Mouse (Mus musculus) neural tube, embryonic 12.5 days (tissue): Measurements from ENCODE around the gene Prmt2. TPM values are rescaled to one million over a fixed set of nuclear protein-coding genes. Genes with fewer than 3 reads are reported as not detected.

ENCODE experiments used
- ATAC-seq: fragments of 200-750 bp; cut with Nextera tagmentation; 2 replicates; pipeline ENCODE4 v1.8.0; 2017; ENCODE audit warnings: low read depth, mild to moderate bottlenecking, moderate TSS enrichment, moderate library complexity; ENCODE audit not compliant: low FRiP score
- H3K27ac ChIP-seq: fragments of 300-500 bp; sonication (generic); 2 replicates; pipeline ENCODE4 v1.5.1; 2016
- H3K27me3 ChIP-seq: fragments of 300-500 bp; sonication (generic); replicated peaks from 2 replicates; pipeline ENCODE4 v1.6.1; 2016; ENCODE audit warnings: mild to moderate bottlenecking
- H3K36me3 ChIP-seq: fragments of 300-500 bp; sonication (generic); 2 replicates; pipeline ENCODE4 v1.6.1; 2016; ENCODE audit warnings: mild to moderate bottlenecking
- H3K4me1 ChIP-seq: fragments of 300-500 bp; sonication (generic); 2 replicates; pipeline ENCODE4 v1.6.1; 2016
- H3K4me2 ChIP-seq: fragments of 300-500 bp; sonication (generic); replicated peaks from 2 replicates; pipeline ENCODE4 v1.6.1; 2016; ENCODE audit warnings: mild to moderate bottlenecking
- H3K4me3 ChIP-seq: fragments of 300-500 bp; sonication (generic); 2 replicates; pipeline ENCODE4 v1.5.1; 2016
- H3K9ac ChIP-seq: fragments of 300-500 bp; sonication (generic); 2 replicates; pipeline ENCODE4 v1.6.1; 2016; ENCODE audit warnings: mild to moderate bottlenecking
- H3K9me3 ChIP-seq: fragments of 300-500 bp; sonication (generic); 2 replicates; pipeline ENCODE4 v1.6.1; 2016; ENCODE audit warnings: mild to moderate bottlenecking
- WGBS: fragments of 180-500 bp; shearing (Covaris S2); methylation state at CpG from one replicate; pipeline ENCODE4 v1.1.7; 2016; 5-methylcytosine and 5-hydroxymethylcytosine counted together
- polyA plus RNA-seq: library from polyadenylated mRNA; unstranded; fragments of >200 nt; fragmentation: Nextera tagmentation; extraction: Ambion mirVana; gene quantifications from 2 replicates; pipeline ENCODE4 v1.2.1, GENCODE M21; 2016

The Prmt2 gene
- polyA plus RNA-seq, 1 experiment from 2014 or later = 128 TPM

DNA sequence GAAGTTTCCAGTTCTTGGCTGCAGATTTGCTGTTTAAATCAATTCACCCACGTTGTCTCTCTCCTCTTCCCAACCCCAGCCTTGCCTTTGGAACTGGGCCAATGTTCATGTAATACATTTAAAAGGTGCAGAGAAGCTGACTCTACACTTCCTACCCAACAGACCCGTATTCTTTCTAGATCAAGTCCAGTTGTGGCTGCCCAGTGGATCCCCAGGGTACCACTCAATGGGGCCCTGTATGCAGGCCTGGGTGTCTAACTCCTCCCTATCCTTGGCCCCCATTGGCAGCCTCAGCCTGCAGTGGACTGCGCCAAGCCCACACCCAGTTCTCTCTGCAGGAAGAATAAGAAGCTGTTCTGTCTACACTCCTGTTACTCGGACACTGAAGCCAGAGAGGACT lies 15.9 kb upstream of the Prmt2 start, which contains the start of gene S100b:
TSS of gene S100b (plus strand) at position 318 of the 400 bp plus-strand sequence.
- H3K9me3 ChIP-seq = no peaks in the 10 kb centered on the region
- no peaks in the 10 kb centered on the region for H3K36me3 ChIP-seq
- no peaks in the 10 kb centered on the region for H3K4me1 ChIP-seq
- H3K27me3 ChIP-seq = no peaks in the 10 kb centered on the region
- no peak within 1 kb of the TSS for H3K27ac ChIP-seq
- no peak for ATAC-seq
- 69% methylated on average over 4 of the region's 4 CpGs for WGBS
- no peak within 1 kb of the TSS for H3K4me3 ChIP-seq
- no peak within 1 kb of the TSS for H3K4me2 ChIP-seq
- H3K9ac ChIP-seq = no peak within 1 kb of the TSS

DNA sequence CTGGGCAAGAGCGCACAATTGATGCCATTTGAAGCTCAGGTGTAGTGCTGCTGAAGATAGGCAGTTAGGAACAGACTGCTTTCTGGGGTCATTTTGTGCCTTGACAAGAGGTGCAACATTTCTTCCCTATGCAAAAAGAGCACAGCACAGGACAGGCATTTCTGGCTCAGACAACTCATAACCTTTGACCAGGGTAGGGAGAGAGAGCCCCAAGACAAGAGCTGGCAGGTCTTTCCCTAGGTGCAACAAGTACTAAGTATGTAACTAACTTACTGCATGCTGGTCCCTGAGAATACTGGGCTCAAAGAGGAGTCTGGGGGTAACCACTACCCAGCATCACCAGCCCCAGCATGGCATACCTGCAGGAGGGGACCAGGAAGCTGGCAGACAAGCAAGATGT lies 15.4 kb upstream of the Prmt2 start:
- no peak for ATAC-seq
- Histone ChIP-seq H3K9me3 (no peaks in the 10 kb centered on the region), H3K4me2 (no peak overlapping the region), H3K36me3 (no peaks in the 10 kb centered on the region), H3K4me1 (no peaks in the 10 kb centered on the region), H3K27ac (no peak overlapping the region), H3K27me3 (no peaks in the 10 kb centered on the region), H3K4me3 (no peak overlapping the region), H3K9ac (no peak overlapping the region)
- WGBS = 94% methylated on average over 1 of the region's 1 CpGs

DNA sequence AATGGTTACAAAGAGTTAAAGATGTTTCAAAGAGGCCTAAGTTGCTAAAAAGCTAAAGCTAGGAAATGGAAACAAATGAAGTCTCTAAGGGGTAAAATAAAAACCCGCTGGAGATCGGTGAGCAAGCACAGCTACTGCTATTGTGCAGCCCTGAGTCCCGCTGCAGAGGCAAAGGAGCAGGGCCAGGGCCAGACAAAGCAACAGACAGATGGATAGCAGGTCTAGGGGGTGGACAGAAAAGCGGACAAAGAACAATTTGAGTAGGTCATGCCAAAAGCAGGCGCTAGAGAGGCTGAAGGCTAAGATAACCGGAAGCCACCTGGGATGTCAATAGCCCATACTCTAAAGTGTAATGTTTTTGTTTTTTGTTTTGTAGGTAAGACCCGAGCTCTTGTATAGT lies 13.2 kb upstream of the Prmt2 start:
- H3K9ac ChIP-seq = no peak overlapping the region
- H3K9me3 ChIP-seq = no peaks in the 10 kb centered on the region
- no peak for ATAC-seq
- no peak overlapping the region for H3K4me3 ChIP-seq
- no peak overlapping the region for H3K27ac ChIP-seq
- no peaks in the 10 kb centered on the region for H3K36me3 ChIP-seq
- 52% methylated on average over 7 of the region's 7 CpGs for WGBS
- no peak overlapping the region for H3K4me2 ChIP-seq
- no peaks in the 10 kb centered on the region for H3K4me1 ChIP-seq
- H3K27me3 ChIP-seq = no peaks in the 10 kb centered on the region

DNA sequence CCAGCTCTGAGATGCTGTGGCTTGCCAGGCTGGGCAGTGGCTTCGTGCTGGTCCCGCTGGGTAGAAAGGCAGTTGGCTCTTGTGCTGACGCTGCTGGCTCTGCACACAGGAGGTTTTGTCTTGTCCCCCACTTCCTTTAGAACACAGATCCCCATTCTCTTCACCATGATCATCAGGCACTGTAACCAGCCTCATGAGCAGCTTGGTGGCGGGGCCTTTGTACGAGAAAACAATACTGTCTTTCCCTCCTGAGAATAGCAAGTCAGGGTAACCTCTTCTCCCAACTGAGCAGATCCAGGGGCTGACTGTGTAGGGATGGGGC lies 10.9 kb upstream of the Prmt2 start:
- no peak overlapping the region for H3K9ac ChIP-seq
- H3K27ac ChIP-seq = no peak overlapping the region
- H3K4me3 ChIP-seq = no peak overlapping the region
- ATAC-seq = no peak
- WGBS = 70% methylated on average over 5 of the region's 5 CpGs
- no peak overlapping the region for H3K4me2 ChIP-seq
- no peaks in the 10 kb centered on the region for H3K9me3 ChIP-seq
- no peaks in the 10 kb centered on the region for H3K27me3 ChIP-seq
- no peaks in the 10 kb centered on the region for H3K36me3 ChIP-seq
- H3K4me1 ChIP-seq = no peaks in the 10 kb centered on the region

DNA sequence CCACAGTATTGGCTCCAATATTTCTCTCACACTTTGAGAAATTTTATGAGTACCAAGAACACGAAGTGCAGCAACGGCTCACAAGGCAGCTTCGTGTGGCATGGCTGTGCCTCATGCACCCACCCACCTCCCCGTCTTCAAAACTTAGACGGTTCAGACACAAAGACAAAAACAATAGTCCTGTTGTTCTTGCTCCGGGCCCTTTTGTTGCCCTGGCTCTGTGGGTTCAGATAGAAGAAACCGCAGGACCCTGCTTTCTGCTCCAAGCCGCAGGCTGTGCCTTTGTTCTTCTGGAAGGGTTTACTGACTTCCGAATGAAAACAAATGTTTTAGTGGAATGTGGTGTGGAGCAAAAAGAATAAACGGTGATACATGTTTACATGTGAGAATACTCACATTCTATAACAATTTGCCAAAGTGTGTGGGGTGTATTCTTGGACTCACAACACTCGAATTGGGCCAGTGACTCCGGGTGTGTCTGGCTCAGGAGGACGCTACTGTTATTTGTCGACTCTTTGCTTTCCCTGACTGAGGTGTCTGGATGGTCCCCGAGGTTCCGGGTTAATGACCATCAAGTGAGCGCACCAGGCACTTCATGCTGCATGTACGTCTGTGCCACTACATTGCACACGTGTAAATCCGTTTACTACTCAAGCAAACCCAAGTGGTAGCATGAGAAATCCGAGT lies 10.4 kb upstream of the Prmt2 start:
- ATAC-seq = no peak
- Histone ChIP-seq H3K36me3 (no peaks in the 10 kb centered on the region), H3K9me3 (no peaks in the 10 kb centered on the region), H3K27me3 (no peaks in the 10 kb centered on the region), H3K9ac (no peak overlapping the region), H3K4me1 (no peaks in the 10 kb centered on the region), H3K27ac (no peak overlapping the region), H3K4me2 (no peak overlapping the region), H3K4me3 (no peak overlapping the region)
- WGBS = 44% methylated on average over 21 of the region's 21 CpGs

DNA sequence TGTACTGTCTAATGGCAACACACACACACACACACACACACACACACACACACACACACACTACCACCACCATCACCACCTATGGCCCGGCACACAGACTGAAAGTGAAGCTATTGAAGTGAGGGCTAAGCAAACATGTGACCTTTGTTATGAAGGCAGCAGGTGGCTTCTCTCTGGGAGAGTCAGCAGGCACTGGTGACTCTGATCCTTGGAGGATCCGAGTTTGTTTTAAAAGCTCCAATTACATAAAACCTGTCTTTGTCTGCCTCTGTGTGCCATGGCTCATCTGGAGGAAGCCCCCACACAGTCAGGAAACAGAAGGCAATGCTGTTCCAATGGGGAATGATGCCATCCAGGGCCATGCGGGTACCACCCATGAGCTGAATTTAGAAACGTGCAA lies 8.9 kb upstream of the Prmt2 start:
- Histone ChIP-seq H3K36me3 (no peaks in the 10 kb centered on the region), H3K4me2 (no peak overlapping the region), H3K27me3 (no peaks in the 10 kb centered on the region), H3K27ac (no peak overlapping the region), H3K4me3 (no peak overlapping the region), H3K4me1 (no peaks in the 10 kb centered on the region), H3K9ac (no peak overlapping the region), H3K9me3 (no peaks in the 10 kb centered on the region)
- 57% methylated on average over 4 of the region's 4 CpGs for WGBS
- no peak for ATAC-seq

DNA sequence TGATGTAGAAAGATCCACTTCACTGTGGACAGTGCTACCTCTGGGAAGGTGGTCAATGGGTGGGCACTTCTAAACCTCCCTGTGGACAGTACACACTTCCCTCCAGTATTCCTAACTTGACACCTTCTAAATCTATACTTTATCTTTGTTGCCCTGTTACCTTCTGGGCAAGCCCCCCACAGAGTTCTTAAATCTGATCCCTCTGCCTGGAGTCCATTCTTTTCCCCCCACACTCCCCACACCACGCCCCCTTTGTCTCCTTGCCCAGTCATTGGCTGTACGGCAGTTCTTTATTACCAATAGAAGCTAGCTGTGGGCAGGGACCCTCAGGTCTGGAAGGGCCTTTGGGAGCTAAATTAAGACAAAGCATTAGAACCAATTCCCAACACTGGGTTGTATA lies 7.4 kb upstream of the Prmt2 start:
- Histone ChIP-seq H3K4me3 (no peak overlapping the region), H3K4me1 (no peaks in the 10 kb centered on the region), H3K36me3 (no peaks in the 10 kb centered on the region), H3K4me2 (no peak overlapping the region), H3K9me3 (no peaks in the 10 kb centered on the region), H3K9ac (no peak overlapping the region), H3K27me3 (no peaks in the 10 kb centered on the region), H3K27ac (no peak overlapping the region)
- 81% methylated on average over 2 of the region's 2 CpGs for WGBS
- ATAC-seq = no peak

DNA sequence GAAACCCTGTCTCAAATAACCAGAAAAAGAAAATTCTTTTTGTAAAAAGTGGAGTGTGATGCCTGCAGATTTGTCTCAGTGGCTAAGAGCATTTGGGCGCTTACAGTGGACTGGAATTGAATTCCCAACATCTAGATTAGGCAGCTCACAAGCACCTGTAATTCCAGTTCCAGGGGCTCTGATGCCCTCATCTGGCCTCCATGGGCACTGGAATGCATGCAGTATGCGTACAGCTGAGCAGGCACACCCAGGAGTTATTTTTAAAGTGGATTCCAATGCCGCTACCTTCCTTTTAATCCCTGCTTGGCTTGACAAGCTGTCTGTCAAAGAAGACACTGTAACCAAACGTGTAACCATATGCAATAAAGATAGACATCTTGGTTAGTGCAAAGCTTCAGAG lies 1.7 kb upstream of the Prmt2 start:
- H3K36me3 ChIP-seq = no peaks in the 10 kb centered on the region
- no peak overlapping the region for H3K4me2 ChIP-seq
- ATAC-seq = no peak
- H3K4me3 ChIP-seq = no peak overlapping the region
- H3K4me1 ChIP-seq = peaks cover 12% of the 10 kb centered on the region
- 83% methylated on average over 4 of the region's 4 CpGs for WGBS
- H3K9me3 ChIP-seq = no peaks in the 10 kb centered on the region
- H3K9ac ChIP-seq = no peak overlapping the region
- H3K27me3 ChIP-seq = no peaks in the 10 kb centered on the region
- H3K27ac ChIP-seq = no peak overlapping the region

DNA sequence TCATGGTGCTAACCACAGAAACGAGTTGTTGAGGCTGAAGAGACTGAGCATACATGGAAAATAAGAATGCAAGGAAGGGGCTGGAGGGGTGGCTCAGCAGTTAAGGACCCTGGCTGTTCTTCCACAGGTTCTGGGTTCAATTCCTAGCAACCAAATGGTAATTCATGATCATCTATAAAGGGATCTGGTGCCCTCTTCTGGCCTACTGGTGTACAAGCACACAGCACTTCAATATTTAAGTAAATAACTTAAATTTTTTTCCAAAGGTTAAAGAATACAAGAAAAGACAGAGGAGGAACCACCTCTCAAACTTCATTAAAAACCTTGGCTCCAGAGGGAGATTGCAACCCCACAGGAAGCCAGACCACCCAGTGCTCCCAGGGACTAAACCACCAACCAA lies 8.0 kb downstream of the Prmt2 start:
- Histone ChIP-seq H3K36me3 (peaks cover 14% of the 10 kb centered on the region; the same call in 1 of the 2 replicates), H3K9me3 (no peaks in the 10 kb centered on the region), H3K9ac (no peak overlapping the region), H3K4me1 (no peaks in the 10 kb centered on the region), H3K27ac (no peak overlapping the region), H3K4me3 (no peak overlapping the region), H3K4me2 (no peak overlapping the region), H3K27me3 (no peaks in the 10 kb centered on the region)
- ATAC-seq = no peak
- WGBS = 81% methylated on average over 1 of the region's 1 CpGs

DNA sequence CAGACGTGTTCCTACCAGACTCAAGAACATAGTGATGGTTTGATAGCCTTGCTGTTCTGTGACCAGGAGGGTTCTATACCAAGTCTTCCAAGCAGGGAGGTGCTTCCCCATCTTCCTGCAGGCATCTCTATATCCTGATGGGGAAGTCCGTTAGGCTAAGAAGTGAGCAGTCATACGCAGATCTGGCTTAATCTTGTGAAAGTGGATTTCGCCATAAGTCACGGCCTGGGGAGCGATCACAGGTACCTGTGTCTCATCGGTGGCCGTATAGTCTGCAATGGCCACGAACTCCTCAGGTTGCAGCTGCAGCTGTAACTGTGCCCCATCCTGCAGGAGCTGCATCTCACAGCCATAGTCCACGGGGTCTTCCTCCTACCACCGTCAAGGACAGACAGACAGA lies 11.7 kb downstream of the Prmt2 start:
- no peak overlapping the region for H3K4me3 ChIP-seq
- no peaks in the 10 kb centered on the region for H3K4me1 ChIP-seq
- H3K9me3 ChIP-seq = no peaks in the 10 kb centered on the region
- no peak overlapping the region for H3K9ac ChIP-seq
- H3K4me2 ChIP-seq = no peak overlapping the region
- WGBS = 90% methylated on average over 11 of the region's 11 CpGs
- no peak for ATAC-seq
- H3K27me3 ChIP-seq = no peaks in the 10 kb centered on the region
- peaks cover 49% of the 10 kb centered on the region for H3K36me3 ChIP-seq
- no peak overlapping the region for H3K27ac ChIP-seq

DNA sequence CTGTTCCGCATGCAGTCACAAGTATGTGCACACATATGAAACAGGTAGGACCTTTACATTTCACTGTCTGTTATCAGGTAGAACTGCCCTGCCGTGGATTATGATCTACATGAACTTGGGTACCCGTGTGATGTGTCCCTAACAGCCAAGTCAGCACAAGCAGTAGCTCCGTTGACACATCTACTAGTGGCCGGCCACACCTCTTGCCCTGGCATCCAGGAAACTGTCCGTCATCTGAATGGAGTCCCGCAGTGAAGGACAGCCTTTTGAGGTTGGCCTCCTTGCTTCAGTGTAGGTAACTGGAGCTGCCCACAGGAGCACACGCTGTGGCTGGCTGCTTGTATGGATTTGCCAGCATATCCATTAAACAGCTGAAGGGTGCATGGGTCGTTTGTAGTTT lies 19.4 kb downstream of the Prmt2 start:
- H3K4me1 ChIP-seq = no peaks in the 10 kb centered on the region
- peaks cover 96% of the 10 kb centered on the region for H3K36me3 ChIP-seq
- peaks cover 17% of the 10 kb centered on the region for H3K9me3 ChIP-seq
- no peak overlapping the region for H3K4me3 ChIP-seq
- 88% methylated on average over 9 of the region's 9 CpGs for WGBS
- H3K9ac ChIP-seq = no peak overlapping the region
- H3K4me2 ChIP-seq = no peak overlapping the region
- H3K27me3 ChIP-seq = no peaks in the 10 kb centered on the region
- no peak for ATAC-seq
- no peak overlapping the region for H3K27ac ChIP-seq

DNA sequence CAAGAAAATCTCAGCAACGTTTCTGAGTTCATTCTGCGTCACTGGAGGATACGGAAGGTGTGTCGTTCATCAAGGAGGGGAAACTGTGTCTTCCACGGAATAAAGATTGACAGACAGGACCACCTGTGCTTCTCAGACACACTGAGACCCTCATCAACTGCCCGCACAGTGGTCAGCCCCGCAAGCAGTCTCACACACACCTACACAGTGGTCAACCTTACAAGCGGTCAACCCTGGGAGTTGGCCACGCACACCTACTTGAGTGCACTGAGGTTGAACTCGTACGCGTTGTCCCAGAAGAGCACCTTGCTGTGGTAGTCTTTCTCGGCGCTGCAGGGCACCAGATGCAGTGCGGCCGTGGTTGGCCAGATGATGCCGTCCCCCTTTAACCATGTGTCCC lies 20.6 kb downstream of the Prmt2 start:
- Histone ChIP-seq H3K4me1 (no peaks in the 10 kb centered on the region), H3K36me3 (peaks cover 95% of the 10 kb centered on the region), H3K27ac (no peak overlapping the region), H3K9ac (no peak overlapping the region), H3K4me2 (no peak overlapping the region), H3K9me3 (peaks cover 17% of the 10 kb centered on the region), H3K27me3 (no peaks in the 10 kb centered on the region), H3K4me3 (no peak overlapping the region)
- WGBS = 97% methylated on average over 17 of the region's 17 CpGs
- ATAC-seq = no peak

DNA sequence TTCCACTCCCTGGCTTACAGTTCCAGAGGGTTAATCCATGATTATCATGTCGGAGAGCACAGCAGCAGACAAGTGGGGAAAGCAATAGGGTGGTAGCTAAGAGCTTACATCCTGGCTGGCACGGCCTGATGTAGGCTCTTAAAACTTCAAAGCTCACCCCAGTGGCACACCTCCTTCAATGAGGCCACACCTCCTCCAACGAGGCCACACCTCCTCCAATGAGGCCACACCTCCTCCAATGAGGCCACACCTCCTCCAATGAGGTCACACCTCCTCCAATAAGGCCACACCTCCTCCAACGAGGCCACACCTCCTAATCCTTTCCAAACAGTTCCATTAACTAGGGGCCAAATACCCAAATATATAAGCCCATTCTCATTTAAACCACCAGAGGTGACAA lies 23.5 kb downstream of the Prmt2 start:
- H3K4me1 ChIP-seq = no peaks in the 10 kb centered on the region
- WGBS = 86% methylated on average over 4 of the region's 4 CpGs
- H3K36me3 ChIP-seq = peaks cover 85% of the 10 kb centered on the region
- H3K9ac ChIP-seq = no peak overlapping the region
- no peak overlapping the region for H3K27ac ChIP-seq
- no peak for ATAC-seq
- H3K4me2 ChIP-seq = no peak overlapping the region
- no peak overlapping the region for H3K4me3 ChIP-seq
- peaks cover 17% of the 10 kb centered on the region for H3K9me3 ChIP-seq
- H3K27me3 ChIP-seq = no peaks in the 10 kb centered on the region
